Comparison of ENCODE assay signal across 24 mouse cellular contexts in genomic region chr8:7853169-7853568, GRCm38 (mm10).
DNase-seq lines count a peak whose midpoint lies in the region; ATAC-seq and TF ChIP-seq lines count a peak whose summit lies in the region.
"Had no signal": no experiment of that assay in that cellular context is flagged by ENCODE, and none has a peak within 500 bp of the region (broad histone marks: within the 10 kb centered on the region; RNA-seq: fewer than 3 reads in every experiment).

No protein-coding gene starts in this region.

- H3K27me3 ChIP-seq in forebrain, postnatal 0 days (ENCODE audit: insufficient read depth, low read length) = no peaks in the 10 kb centered on the region
- H3K27me3 ChIP-seq in forebrain, embryonic 10.5 days (ENCODE audit: poor library complexity, severe bottlenecking) = no peaks in the 10 kb centered on the region
- no peaks in the 10 kb centered on the region for H3K27me3 ChIP-seq in midbrain, embryonic 16.5 days (ENCODE audit: control insufficient read depth, insufficient read depth, low read depth, low read length)
- no peaks in the 10 kb centered on the region for H3K27me3 ChIP-seq in midbrain, embryonic 13.5 days
- H3K27me3 ChIP-seq: heart, embryonic 15.5 days; kidney, embryonic 15.5 days; liver, embryonic 13.5 days; stomach, embryonic 15.5 days had no signal

- 69% methylated on average over 1 of the region's 1 CpGs for WGBS in forebrain, postnatal 0 days
- WGBS in forebrain, embryonic 10.5 days = 92% methylated on average over 1 of the region's 1 CpGs
- 82% methylated on average over 1 of the region's 1 CpGs for WGBS in midbrain, embryonic 16.5 days
- 81% methylated on average over 1 of the region's 1 CpGs for WGBS in midbrain, embryonic 13.5 days

- no peaks in the 10 kb centered on the region for H3K9me3 ChIP-seq in forebrain, postnatal 0 days (ENCODE audit: low read length)
- no peaks in the 10 kb centered on the region for H3K9me3 ChIP-seq in forebrain, embryonic 10.5 days
- H3K9me3 ChIP-seq in midbrain, embryonic 16.5 days (replicated peaks; ENCODE audit: control insufficient read depth, low read length, poor library complexity, severe bottlenecking) = no peaks in the 10 kb centered on the region
- H3K9me3 ChIP-seq in midbrain, embryonic 13.5 days = no peaks in the 10 kb centered on the region
- H3K9me3 ChIP-seq: embryonic facial prominence, embryonic 10.5 days; heart, embryonic 15.5 days; kidney, embryonic 15.5 days; liver, embryonic 13.5 days; stomach, embryonic 15.5 days had no signal

- ATAC-seq in forebrain, postnatal 0 days = peak; percentile 69
- peak; percentile 80 for ATAC-seq in midbrain, embryonic 16.5 days
- no peak for ATAC-seq in midbrain, embryonic 13.5 days

- no peak overlapping the region for H3K4me3 ChIP-seq in forebrain, postnatal 0 days (ENCODE audit: low read depth, low read length)
- H3K4me3 ChIP-seq in forebrain, embryonic 10.5 days = no peak overlapping the region
- no peak overlapping the region for H3K4me3 ChIP-seq in midbrain, embryonic 16.5 days (ENCODE audit: low read depth, low read length)
- H3K4me3 ChIP-seq in midbrain, embryonic 13.5 days (replicated peaks) = no peak overlapping the region
- H3K4me3 ChIP-seq: embryonic facial prominence, embryonic 10.5 days; heart, embryonic 15.5 days; kidney, embryonic 15.5 days; liver, embryonic 13.5 days; stomach, embryonic 15.5 days had no signal

- no peak for TF ChIP-seq CTCF in forebrain, postnatal 0 days (IDR thresholded peaks at IDR 0.05; ENCODE audit: low read depth)

- no peak overlapping the region for H3K9ac ChIP-seq in forebrain, postnatal 0 days
- no peak overlapping the region for H3K9ac ChIP-seq in midbrain, embryonic 16.5 days (ENCODE audit: low read depth, low read length)
- no peak overlapping the region for H3K9ac ChIP-seq in midbrain, embryonic 13.5 days (replicated peaks)
- H3K9ac ChIP-seq: heart, embryonic 15.5 days; kidney, embryonic 15.5 days; liver, embryonic 13.5 days; stomach, embryonic 15.5 days had no signal

- peak; percentile 43 for DNase-seq in forebrain, postnatal 0 days
- no peak for DNase-seq in forebrain, embryonic 10.5 days (ENCODE audit: extremely low spot score, low spot score)
- DNase-seq in layer of hippocampus, adult 9-10 months (ENCODE audit: low spot score) = peak; percentile 7
- DNase-seq in layer of hippocampus, postnatal 25 days (ENCODE audit: extremely low spot score in 1 of 2, low spot score in 1 of 2) = no peak
- peak; percentile 32 for DNase-seq in brain, embryonic 18.5 days (ENCODE audit: low read depth, low spot score)
- no peak for DNase-seq in spleen, postnatal 36 days (ENCODE audit: low spot score in 2 of 2)
- DNase-seq: adrenal gland, postnatal 25 days; cerebellum, adult 11-12 months; cerebellum, postnatal 10 days; heart, postnatal 36 days; kidney, adult 11 months; kidney, postnatal 4 days; layer of hippocampus, adult 9-11 months; liver, embryonic 13.5 days; lung, adult 2 months; lung, postnatal 14 days; right cerebral cortex, postnatal 4 days; thymus, adult 2 months had no signal

- H3K27ac ChIP-seq in forebrain, postnatal 0 days (ENCODE audit: low read depth, low read length) = no peak overlapping the region
- no peak overlapping the region for H3K27ac ChIP-seq in forebrain, embryonic 10.5 days
- peak overlapping the region; percentile 19; the same call in 1 of the 2 replicates for H3K27ac ChIP-seq in midbrain, embryonic 16.5 days (ENCODE audit: low read length)
- H3K27ac ChIP-seq in midbrain, embryonic 13.5 days = no peak overlapping the region
- H3K27ac ChIP-seq: embryonic facial prominence, embryonic 10.5 days; heart, embryonic 15.5 days; kidney, embryonic 15.5 days; liver, embryonic 13.5 days; stomach, embryonic 15.5 days had no signal

- H3K36me3 ChIP-seq in forebrain, postnatal 0 days (ENCODE audit: insufficient read depth) = no peaks in the 10 kb centered on the region
- H3K36me3 ChIP-seq in forebrain, embryonic 10.5 days (replicated peaks) = no peaks in the 10 kb centered on the region
- no peaks in the 10 kb centered on the region for H3K36me3 ChIP-seq in midbrain, embryonic 16.5 days (ENCODE audit: control insufficient read depth, insufficient read depth, low read length)
- H3K36me3 ChIP-seq in midbrain, embryonic 13.5 days = no peaks in the 10 kb centered on the region
- H3K36me3 ChIP-seq: embryonic facial prominence, embryonic 10.5 days; heart, embryonic 15.5 days; kidney, embryonic 15.5 days; liver, embryonic 13.5 days; stomach, embryonic 15.5 days had no signal

- H3K4me2 ChIP-seq in forebrain, postnatal 0 days (ENCODE audit: low read depth) = no peak overlapping the region
- H3K4me2 ChIP-seq in midbrain, embryonic 16.5 days (ENCODE audit: low read length) = no peak overlapping the region
- no peak overlapping the region for H3K4me2 ChIP-seq in midbrain, embryonic 13.5 days (replicated peaks)
- H3K4me2 ChIP-seq: heart, embryonic 15.5 days; kidney, embryonic 15.5 days; liver, embryonic 13.5 days; stomach, embryonic 15.5 days had no signal

- no peaks in the 10 kb centered on the region for H3K4me1 ChIP-seq in forebrain, postnatal 0 days (ENCODE audit: insufficient read depth)
- 0 out of 2 replicates have a peak, but pooled peaks cover 5% of the 10 kb centered on the region for H3K4me1 ChIP-seq in forebrain, embryonic 10.5 days
- no peaks in the 10 kb centered on the region for H3K4me1 ChIP-seq in midbrain, embryonic 16.5 days (ENCODE audit: control insufficient read depth, insufficient read depth, low read length)
- H3K4me1 ChIP-seq in midbrain, embryonic 13.5 days (replicated peaks) = no peaks in the 10 kb centered on the region
- H3K4me1 ChIP-seq: embryonic facial prominence, embryonic 10.5 days; heart, embryonic 15.5 days; kidney, embryonic 15.5 days; liver, embryonic 13.5 days; stomach, embryonic 15.5 days had no signal

Comparison
In these comparisons a context has a peak if more than half of its experiments do, and no peak if none do; other contexts are left out.
1. DNase-seq: peak in forebrain, postnatal 0 days (single experiment), layer of hippocampus, adult 9-10 months (single experiment) and brain, embryonic 18.5 days (single experiment); none in forebrain, embryonic 10.5 days (single experiment), layer of hippocampus, postnatal 25 days (0 of 2) and spleen, postnatal 36 days (0 of 2).